Mouse (Mus musculus) adrenal gland, adult 8-10 months (tissue): ENCODE results near the gene 4930558K02Rik. TPM values are rescaled to one million over a fixed set of nuclear protein-coding genes. Genes with fewer than 3 reads are reported as not detected.

Experiments used
- DNase-seq: peaks from one replicate; pipeline ENCODE4 v3.0.0; 2022
- total RNA-seq, 4 experiments: library from RNA; stranded (reverse); gene quantifications; 2 replicates each; pipeline ENCODE4 v1.2.4; 2022

4930558K02Rik gene
- total RNA-seq, 4 experiments from 2014 or later = not detected

DNA sequence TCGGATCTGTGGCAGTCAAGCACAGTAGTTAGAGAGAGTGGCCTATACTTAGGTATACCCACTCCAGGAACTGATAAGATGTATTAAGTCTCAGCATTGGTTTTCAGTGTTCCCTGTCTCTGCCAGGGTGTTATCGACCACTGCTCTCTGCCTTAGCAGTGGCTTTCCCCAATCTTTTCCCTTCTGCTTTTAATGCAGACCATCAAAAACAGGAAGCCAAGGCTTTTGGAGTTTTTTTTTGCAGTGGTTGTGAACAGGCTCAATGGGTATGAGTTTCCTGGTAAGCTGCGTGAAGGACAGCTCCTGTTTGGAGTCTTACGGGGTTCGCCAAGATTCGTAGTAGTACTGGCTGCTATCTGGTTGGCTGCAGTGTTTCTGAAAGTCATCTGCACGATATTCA, 13.0 kb upstream of the 4930558K02Rik start:
- no peak for DNase-seq

DNA sequence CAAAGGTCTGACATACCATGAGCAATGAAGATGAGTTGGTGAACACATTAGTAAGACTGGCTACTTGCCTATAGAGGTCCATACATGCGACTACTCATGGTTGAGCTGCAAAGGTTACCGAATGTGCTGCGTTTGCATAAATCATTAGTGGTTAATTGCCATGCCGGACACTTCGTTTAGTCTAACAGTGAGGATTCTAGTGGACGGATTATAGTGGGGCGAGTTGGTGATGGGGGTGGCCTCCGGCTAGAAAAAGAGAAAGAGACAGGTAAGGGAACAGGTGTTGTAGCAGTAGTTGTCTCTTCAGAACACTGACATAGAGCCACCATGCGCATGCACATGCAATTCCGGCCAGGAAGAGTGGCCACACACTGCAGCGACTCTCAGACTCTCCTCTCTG, 12.4 kb upstream of the 4930558K02Rik start:
- no peak for DNase-seq

DNA sequence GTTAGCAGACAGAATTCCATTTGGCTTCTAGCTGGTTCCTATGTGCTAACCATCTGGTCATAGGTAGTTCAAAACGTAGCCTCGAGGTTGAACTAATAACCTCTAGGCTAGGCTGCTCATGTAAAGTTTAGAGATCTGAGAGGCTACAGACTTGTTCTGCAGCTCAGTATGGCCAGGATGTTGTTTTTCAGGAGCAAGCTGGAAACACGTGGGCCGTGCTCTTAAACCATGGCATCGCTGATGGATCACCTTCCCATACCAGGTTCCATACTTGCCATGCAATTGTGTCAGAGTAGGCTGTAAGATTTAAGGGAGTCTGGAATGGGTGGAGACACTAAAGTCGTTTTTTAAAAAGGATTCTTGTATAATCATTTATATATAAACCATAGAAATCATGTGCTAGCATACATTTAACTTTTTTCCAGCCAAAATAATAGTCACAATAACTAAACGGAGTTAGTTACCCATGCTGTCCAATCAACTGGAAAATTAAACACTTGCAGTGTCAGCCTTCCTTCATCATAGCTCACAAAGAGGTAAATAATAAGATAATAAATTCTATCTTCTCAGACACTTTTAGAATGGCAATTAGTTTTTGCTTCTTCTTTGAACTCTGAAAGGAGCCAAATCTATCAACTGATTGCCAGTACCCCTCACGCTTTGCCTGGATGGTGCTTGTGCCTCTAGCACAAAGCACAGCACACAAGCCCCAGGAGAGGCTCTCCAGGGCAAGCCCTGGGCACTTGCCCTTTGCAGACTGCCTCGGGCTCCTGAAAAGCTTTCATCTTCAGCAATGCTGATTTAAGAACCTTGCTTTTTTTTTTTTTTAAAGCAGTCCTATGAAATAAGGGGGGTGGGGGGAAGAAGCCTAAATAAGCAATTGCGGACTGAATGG, 11.5 kb upstream of the 4930558K02Rik start:
- DNase-seq = no peak

DNA sequence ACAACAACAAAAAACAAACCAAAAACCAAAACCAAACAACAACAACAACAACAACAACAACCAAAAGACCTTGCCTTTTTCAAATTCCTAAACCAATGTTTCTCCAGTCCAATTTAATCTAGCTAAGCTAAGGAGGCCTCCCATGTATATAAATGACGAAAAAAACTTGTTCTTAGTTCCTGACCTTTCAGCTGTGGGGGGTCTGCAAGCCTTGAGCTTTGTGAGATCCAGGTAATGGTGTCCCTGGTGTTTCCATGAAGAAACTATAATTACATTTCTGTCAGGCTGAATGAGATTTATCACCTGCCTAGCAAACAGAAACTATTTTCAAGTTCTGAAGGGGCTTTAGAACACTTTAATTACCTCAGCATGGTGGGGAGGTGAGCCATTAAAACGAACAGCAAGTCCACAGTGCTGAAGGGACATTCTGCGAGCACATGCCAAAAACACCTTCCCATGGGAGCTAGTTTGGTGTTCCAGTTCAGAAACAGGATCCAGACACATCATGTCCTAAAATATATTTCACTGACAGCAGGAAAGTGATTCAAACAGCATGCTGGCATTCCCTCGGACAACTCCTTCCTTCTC, 4.6 kb upstream of the 4930558K02Rik start:
- no peak for DNase-seq

DNA sequence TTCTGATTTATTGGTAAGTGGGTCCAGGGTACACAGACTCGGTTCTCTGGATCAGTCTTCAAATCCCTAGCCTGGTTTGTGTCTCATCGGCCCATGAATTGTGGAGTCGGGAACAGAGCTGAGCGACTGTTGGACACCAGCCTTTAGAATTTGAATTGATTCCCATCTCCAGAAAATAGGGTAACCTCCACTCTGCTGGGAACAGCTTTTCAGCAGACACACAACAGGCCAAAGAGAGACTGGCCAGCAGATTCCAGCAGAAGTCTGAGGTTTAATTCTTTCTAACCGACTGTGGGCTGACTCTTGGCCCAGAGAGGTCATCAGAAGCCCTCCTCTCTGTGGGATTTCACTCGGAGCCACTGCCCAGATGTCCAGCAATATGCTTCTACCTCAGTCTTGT, 4.0 kb upstream of the 4930558K02Rik start:
- no peak for DNase-seq

DNA sequence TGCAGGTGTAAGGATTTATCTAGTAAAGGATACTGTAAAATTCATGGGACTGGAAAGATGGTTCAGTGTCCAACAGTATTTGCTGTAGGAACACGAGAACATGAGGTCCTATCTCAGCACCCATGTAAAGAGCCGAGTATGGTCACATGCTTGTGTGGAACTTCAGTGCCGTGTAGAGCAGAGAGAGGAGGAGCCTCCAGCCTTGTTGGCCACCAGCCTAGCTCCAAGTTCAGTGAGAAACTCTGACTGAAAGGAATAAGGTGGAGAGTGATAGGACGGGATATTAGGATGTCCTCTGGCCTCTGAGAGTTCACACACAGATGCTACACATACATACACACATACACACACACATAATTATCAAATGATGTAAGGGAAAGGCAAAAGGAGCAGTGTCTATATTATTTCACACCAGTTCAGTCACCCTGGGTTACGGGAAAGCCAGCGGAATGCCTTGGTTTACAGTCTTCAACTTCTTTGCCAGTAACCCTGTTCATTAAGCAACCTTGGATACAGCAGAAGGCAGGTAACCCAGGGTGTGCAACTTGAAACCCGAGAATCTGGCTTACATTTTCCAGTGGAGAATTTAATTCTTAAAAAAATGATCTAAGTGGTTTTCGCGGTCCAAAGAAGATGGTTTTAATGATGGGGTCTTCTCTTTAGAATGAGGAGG, 1.3 kb upstream of the 4930558K02Rik start:
- no peak for DNase-seq

DNA sequence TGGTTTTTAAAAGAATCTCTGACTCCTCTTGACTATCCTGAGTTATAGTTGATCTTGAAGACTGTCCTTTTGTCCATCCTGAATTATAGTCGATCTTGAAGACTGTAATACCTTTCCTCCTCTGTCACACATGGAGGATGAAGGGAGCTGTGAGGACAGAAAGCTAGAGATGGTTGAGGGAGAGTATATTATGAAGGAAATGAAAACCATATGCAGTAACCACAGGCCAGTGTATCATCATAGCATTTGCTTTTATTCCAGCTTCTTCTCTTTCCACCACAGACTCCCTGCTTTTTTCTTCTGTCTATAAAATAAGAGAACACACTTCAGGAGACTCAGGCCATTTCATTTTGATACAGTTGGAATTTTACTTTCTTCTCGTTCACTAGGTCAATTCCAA, 610 bp upstream of the 4930558K02Rik start:
- DNase-seq = no peak

DNA sequence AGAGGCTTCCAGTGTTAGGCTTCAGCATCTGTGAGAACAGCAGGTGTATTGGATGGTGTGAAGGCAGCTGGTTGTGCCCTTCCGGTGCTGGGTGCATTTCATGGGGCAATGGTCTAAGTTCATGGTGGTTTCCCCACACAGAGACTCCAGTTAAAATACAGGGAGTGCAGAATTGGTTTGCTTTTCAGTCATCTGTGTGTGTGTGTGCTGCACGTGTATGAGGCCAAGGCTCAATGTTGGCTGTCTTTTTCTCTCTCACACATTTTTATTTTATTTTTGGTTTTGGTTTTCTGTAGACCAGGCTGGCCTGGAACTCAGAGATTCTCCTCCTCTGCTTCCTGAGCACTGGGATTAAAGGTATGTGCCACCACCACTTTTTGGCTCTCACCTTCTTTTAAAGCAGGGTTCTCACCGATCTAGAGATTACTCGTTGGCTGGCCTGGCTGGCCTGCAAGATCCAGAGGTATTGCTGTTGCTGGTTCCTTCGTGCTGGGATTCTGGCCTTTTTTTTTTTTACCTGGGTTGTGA, 1.2 kb downstream of the 4930558K02Rik start:
- no peak for DNase-seq

DNA sequence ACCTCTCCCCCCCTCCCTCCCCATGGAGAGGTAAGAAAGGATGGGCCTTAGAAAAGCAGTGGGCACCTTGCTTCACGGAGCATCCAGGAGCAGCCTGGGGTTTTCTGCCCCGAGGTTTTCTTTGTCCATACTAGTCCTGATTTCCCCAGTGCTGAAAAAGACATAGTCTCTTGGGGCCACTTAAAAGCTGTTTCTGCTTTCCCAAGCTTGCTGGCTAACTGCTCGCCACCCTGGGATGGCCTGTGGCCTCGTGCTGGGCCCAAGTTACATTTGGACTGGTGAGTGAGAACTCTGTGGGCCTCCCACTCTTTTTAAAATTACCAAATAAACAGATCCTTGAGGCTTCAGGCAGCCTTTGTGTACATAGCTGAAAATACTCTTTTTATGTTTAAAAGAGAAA, 2.1 kb downstream of the 4930558K02Rik start:
- DNase-seq = no peak

DNA sequence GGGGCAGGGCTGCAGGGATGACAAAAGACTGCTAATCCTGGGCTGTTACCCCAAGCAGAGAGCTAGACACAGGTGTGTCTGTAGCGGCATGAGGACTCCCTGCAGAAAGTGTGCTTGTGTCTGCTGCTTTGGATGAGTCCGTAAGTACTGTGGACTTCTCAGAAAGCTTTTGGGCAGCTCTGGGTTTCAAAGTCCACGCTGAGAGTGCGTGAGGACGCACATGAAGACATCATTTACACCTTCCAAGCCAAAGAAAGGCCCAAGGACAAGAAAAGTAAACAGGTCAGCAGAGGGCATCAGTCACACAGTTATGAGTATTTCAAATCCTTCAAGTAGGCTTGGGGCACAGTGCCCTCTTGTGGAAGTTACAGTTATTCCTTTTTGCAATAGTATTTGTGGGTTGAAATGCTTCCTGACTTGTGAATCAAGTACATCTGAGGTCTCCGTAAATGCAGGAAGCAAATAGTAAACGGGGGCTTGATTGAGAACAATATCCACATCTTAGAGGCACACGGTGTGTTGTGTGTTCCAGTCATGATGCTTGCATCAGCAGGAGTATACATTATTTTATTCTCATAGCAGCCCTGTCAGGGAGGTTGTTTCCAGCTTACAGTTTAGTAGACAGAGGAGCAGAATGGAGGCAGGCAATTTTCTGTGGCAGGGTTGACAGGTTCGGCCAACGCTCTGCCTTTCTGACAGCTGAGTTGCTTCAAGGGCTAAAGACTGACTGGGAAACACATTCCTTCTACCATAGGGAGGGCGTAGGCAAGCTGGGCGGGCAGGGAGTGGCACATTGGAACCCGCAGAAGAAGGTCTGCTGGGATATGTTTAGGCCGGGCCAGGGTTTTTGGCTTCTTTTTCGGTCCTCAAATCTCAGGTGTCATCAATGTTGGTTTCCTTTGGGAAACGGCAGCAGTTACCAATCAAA, 2.9 kb downstream of the 4930558K02Rik start:
- peak; percentile 54 for DNase-seq

DNA sequence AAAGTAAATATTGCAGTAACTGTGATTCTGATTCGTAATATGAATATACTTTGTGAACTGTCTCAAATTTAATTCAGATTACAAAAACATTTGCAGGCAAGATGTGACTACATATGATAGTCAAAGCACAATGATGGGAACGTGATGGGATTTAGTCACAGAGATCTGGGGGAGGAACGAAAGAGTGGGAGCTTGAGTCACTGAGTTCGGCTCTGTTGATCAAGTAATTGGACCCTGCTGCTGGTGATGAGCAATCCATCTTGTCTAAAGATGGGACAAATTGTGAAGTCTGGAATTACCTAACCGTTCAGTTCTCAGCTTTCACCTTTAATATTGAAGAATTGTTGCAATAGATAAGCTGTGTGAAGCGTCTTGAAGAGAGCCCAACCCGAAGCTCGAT, 7.2 kb downstream of the 4930558K02Rik start:
- no peak for DNase-seq

DNA sequence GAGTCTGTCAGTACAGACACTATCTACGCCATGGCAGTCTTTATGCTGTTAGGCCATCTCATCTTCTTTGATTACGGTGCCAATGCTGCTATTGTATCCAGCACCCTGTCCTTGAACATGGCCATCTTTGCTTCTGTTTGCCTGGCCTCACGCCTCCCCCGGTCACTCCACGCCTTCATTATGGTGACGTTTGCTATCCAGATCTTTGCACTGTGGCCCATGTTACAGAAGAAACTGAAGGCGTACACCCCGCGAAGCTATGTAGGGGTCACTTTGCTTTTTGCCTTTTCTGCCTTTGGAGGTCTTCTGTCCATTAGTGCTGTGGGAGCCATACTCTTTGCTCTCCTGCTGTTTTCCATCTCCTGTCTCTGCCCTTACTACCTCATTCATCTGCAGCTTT, 8.6 kb downstream of the 4930558K02Rik start:
- no peak for DNase-seq

DNA sequence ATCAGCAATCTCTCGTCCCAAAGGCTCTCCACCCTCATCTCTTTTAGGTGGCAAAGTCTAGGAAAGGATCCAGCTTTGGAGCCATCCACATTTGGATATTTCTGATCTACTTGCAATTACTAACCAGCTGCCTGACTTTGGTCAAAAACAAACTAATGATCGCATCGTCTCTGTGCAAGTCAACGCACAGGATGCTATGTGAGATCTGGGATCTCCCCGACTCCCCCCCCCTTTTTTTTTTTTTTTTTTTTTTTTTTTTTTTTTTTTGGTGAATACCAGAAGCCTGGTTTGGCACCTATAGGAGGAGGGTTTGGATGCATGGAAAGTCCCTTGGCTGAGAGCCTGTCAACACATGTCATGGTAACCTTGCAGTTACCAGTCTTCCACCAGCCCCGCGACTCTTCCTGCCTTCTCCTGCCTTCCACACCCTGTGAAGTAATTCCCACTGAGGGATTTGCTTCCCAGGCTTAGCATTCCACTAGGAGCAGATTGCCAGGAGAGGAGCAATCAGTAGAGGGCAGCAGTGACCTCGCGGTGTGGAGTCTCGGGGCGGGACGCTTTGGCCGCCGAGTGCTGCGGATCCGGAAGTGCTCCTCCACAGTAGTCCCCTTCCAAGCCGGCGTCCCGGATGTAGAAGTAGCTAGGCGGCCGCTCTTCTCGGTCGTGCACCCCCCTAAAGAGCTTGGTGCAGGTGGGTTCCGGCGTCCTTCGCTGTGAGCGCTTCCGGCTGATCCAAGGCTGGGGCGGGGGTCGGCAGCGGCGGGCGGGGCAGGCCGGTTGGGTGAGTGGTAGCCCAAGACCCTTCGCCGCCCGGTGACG, 10.6 kb downstream of the 4930558K02Rik start, which contains the start of gene Pigc:
Gene Pigc, plus strand, starts transcription at position 598 of the 819 bp plus-strand sequence.
- DNase-seq = peak; percentile 93

DNA sequence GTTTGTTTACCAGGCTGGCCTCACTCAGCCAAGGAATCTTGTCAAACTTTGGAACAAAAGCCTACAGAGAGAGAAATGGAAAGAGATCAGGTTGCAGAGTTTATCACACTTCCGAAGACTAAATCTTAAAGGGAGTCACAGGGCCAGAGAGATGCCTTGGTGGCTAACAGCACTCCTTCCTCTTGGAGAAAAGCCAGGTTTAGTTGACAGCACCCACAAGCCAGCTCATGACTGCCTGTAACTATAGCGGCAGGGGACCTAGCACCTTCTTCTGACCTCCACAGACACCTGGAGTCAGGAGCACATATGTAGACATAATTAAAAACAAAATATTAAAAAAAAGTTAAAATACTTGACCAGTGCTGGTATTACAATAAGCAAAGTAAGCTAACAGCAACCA, 11.5 kb downstream of the 4930558K02Rik start:
- no peak for DNase-seq

DNA sequence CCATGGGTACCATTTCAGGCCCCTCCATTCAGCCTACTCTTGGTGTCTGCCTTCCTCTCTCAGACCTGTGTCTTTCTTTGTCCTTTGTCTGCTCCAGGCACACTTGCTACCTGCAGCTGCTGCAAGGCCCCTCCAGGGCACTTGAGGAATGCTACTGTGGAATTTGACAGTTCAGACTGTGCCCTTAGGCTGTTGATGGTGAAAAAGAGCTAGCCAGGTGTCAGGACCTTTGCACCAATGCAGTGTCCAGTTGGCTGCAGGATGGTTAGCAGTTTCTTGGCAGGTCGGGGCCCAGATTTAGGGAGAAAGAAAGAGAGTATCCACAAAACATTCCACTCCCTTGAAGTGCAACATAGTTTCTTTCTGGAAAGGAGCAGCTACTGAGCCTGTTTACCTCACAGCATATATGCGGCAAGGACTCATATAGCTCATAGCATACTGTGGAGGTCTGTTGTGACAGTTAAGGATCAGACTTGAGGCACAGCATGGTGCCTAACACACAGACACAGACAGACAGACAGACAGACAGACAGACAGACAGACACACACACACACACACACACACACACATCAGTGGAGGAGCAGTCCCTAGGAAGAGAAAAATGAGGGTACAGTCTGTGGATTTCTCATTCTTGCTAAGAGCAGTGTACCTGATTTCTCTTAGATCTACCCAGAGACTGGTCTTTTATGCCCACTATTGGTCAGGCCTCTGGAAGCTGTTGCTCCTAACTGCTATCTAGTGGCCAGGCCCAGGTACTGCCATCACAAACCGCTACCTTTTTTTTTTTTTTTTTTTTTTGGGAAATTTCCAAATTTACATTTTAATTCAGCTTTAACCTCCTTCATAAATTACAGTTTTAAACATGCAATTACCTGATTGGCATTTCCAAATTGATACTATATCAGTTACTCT, 16.7 kb downstream of the 4930558K02Rik start:
- no peak for DNase-seq

DNA sequence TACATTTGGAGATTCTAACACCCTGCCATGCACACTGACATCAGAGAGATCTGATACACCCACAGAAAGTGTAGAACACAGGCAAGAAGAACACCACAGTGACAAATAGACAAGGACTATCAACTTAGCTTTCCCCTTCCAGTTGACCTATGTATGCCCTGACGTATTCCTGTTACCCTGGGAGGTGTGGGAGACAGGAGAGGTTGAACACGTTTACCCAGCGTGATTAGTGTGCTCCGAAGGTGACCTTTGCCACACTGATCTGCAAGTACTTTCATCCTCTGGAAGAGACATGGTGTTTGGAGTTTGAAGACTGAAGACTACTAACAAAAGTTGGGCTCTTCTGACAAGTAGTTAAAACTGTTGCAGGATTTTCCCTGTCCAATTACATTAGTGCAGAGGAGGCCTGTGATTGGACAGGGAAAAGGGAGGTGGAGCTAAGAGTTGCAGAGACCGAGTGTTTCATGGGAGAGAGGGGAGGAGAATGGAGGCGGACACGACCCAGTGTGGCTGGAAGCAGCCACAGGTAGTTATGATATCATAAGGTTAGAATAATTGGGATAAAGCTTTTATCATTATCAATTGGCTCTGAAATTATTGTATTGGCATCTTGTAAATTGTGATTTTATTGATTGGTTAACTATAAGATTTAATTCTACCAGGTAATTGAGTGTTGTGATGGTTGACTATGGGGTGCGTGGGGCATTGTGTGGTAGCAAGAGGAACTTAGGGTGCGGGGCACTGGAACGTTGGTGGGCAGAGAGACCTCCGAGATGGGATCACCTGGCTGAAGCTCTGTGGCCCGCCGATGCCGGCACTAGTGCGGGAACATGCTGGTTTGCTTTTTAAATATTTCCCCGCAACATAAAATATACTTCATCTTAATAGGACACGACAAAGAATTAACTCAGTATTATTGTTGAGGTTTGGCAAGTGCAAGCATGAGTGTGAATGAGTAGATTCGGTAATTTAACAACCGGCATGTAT, 21.2 kb downstream of the 4930558K02Rik start:
- no peak for DNase-seq

DNA sequence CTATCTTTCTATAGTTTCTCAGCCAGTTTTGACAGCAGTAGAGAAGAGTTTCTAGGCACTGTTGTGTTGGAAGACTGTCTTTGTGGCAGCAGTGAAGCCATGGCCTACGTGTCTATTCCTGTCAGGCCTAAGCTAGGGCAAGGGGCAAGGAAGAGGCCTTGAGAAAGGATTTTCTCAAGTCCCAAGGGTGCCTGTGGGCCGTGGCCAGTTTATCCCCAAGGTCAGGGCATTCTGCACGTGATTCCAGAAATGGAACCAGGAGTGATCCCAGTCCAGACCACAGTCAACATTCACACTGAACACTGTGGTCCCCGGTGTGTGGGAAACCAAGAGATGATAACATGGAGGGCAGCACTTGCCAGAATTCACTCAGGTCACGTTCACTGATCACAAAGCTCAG, 23.6 kb downstream of the 4930558K02Rik start:
- no peak for DNase-seq

DNA sequence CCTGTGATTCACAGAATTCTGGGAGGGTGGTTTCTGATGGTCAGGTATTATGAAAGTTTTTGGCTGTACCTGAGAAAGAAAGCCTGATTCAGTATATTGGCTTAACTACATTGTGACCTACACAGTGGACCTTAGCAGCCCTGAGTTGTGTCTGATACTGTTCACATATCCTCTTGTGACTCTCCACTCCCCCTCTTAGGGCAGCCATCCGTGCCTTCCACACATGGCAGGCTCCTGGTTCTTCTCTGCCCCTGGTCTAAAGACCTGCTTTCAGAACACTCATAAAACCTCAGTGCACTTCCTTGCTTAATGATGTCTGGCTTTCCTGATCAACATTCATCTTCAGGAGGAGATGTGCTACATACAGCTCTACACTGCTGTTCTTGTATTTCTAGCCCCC, 26.8 kb downstream of the 4930558K02Rik start:
- DNase-seq = no peak
